Mouse (Mus musculus): ENCODE measurements around the gene Camk1. TPM values are rescaled to one million over a fixed set of nuclear protein-coding genes. Genes with fewer than 3 reads are reported as not detected.

Camk1 gene
- polyA plus RNA-seq, 1 experiment from 2014 or later, result 117 TPM

- 79% methylated on average over 6 of the region's 6 CpGs for WGBS
- Histone ChIP-seq H3K4me3 (no peak overlapping the region), H3K4me1 (no peaks in the 10 kb centered on the region), H3K9ac (no peak overlapping the region), H3K4me2 (no peak overlapping the region), H3K36me3 (replicated peaks) (no peaks in the 10 kb centered on the region), H3K27ac (no peak overlapping the region), H3K9me3 (no peaks in the 10 kb centered on the region), H3K27me3 (replicated peaks) (no peaks in the 10 kb centered on the region; the same call in 1 of the 2 replicates)
- ATAC-seq (replicated peaks), result no peak
Measured at GRCm38 (mm10) chr6:113290346-113290745, 53.4 kb downstream of the Camk1 start.

DNA sequence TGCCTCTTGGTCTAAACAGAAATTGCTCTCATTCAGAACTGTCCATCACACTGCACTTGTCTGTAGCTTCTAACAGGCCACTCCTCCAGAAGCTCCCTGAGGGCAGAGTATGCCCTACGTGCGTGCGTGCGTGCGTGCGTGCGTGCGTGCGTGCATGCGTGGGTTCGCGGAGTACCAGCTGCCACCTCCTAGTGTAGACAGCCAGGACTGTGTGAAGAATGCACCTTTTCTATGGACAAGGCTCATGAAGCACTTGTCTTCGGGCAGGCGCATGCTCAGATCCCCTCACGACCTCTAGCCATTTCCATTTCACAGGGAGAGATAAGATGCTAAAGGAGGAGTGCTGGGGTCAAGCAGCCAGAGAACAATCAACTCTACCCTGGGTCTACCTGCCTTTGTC, 54.4 kb downstream of the Camk1 start:
- Histone ChIP-seq H3K4me1 (no peaks in the 10 kb centered on the region), H3K9ac (no peak overlapping the region), H3K27ac (no peak overlapping the region), H3K4me3 (no peak overlapping the region), H3K4me2 (no peak overlapping the region), H3K36me3 (replicated peaks) (no peaks in the 10 kb centered on the region), H3K9me3 (no peaks in the 10 kb centered on the region), H3K27me3 (replicated peaks) (peaks cover 4% of the 10 kb centered on the region)
- no peak for ATAC-seq (replicated peaks)
- WGBS, result 95% methylated on average over 15 of the region's 15 CpGs

GRCm38 (mm10) chr6:113287236-113287635, 56.5 kb downstream of the Camk1 start:
- no peak overlapping the region for H3K4me2 ChIP-seq
- peaks cover 10% of the 10 kb centered on the region for H3K4me1 ChIP-seq
- H3K27me3 ChIP-seq (replicated peaks), result peaks cover 23% of the 10 kb centered on the region
- H3K9ac ChIP-seq, result no peak overlapping the region
- H3K9me3 ChIP-seq, result no peaks in the 10 kb centered on the region
- no peaks in the 10 kb centered on the region for H3K36me3 ChIP-seq (replicated peaks)
- 65% methylated on average over 4 of the region's 4 CpGs for WGBS
- H3K4me3 ChIP-seq, result no peak overlapping the region
- no peak overlapping the region for H3K27ac ChIP-seq
- no peak for ATAC-seq (replicated peaks)

DNA sequence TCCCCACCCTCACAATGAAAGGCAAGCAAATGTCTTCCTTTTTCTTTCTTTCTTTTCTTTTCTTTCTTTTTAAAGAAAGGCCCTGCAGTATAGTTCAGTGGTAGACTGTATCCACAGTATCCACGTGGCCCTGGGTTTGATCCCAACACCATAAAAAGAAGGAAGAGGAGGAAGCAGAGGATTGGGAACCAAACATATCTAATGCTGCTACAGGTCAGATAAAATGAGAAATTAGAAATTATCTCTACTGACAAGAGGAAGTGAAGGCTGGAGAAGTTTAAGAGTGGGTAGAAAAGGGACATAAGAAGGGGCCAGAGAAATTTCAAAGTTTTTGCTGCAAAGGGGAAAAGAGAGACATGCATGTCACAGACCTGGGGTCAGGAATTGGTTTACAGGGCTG, 57.5 kb downstream of the Camk1 start:
- 64% methylated on average over 1 of the region's 1 CpGs for WGBS
- no peak for ATAC-seq (replicated peaks)
- Histone ChIP-seq H3K36me3 (replicated peaks) (no peaks in the 10 kb centered on the region), H3K27me3 (replicated peaks) (peaks cover 32% of the 10 kb centered on the region), H3K27ac (no peak overlapping the region), H3K4me2 (no peak overlapping the region), H3K9me3 (no peaks in the 10 kb centered on the region), H3K4me3 (no peak overlapping the region), H3K9ac (no peak overlapping the region), H3K4me1 (peaks cover 16% of the 10 kb centered on the region)

GRCm38 (mm10) chr6:113284931-113285330, 58.9 kb downstream of the Camk1 start:
- Histone ChIP-seq H3K9me3 (no peaks in the 10 kb centered on the region), H3K27me3 (replicated peaks) (peaks cover 32% of the 10 kb centered on the region), H3K27ac (no peak overlapping the region), H3K4me2 (no peak overlapping the region), H3K4me1 (peaks cover 16% of the 10 kb centered on the region), H3K4me3 (no peak overlapping the region), H3K36me3 (replicated peaks) (peaks cover 3% of the 10 kb centered on the region; the same call in 1 of the 2 replicates), H3K9ac (no peak overlapping the region)
- WGBS, result 79% methylated on average over 3 of the region's 3 CpGs
- ATAC-seq (replicated peaks), result no peak

Other genes with a start within 250 kb of the Camk1 start
- 75.6 and 80.7 TPM in 2 replicates for gene Lhfpl4, start 148.6 kb downstream of the Camk1 start, polyA plus RNA-seq (2015; fragmentation: Nextera tagmentation; extraction: Ambion mirVana)
- 40.1 and 40.4 TPM in 2 replicates for gene Mtmr14, start 106.1 kb downstream of the Camk1 start, polyA plus RNA-seq (2015; fragmentation: Nextera tagmentation; extraction: Ambion mirVana)
- 2.0 and 2.3 TPM in 2 replicates for gene Cpne9, start 61.7 kb downstream of the Camk1 start, polyA plus RNA-seq (2015; fragmentation: Nextera tagmentation; extraction: Ambion mirVana)
- 17.9 and 18.9 TPM in 2 replicates for gene Brpf1, start 36.8 kb downstream of the Camk1 start, polyA plus RNA-seq (2015; fragmentation: Nextera tagmentation; extraction: Ambion mirVana)
- gene Ogg1, start 17.0 kb downstream of the Camk1 start, polyA plus RNA-seq (2015; fragmentation: Nextera tagmentation; extraction: Ambion mirVana), result 9.6 and 11.1 TPM in 2 replicates
- 80.4 and 81.6 TPM in 2 replicates for gene Tada3, start 33.9 kb upstream of the Camk1 start, polyA plus RNA-seq (2015; fragmentation: Nextera tagmentation; extraction: Ambion mirVana)
- 430 and 433 TPM in 2 replicates for gene Arpc4, start 34.1 kb upstream of the Camk1 start, polyA plus RNA-seq (2015; fragmentation: Nextera tagmentation; extraction: Ambion mirVana)
- gene Ttll3, start 45.3 kb upstream of the Camk1 start, polyA plus RNA-seq (2015; fragmentation: Nextera tagmentation; extraction: Ambion mirVana), result 15.1 TPM in 2 replicates
- 19.0 and 21.2 TPM in 2 replicates for gene Rpusd3, start 75.4 kb upstream of the Camk1 start, polyA plus RNA-seq (2015; fragmentation: Nextera tagmentation; extraction: Ambion mirVana)
- gene Cidec, start 91.8 kb upstream of the Camk1 start, polyA plus RNA-seq (2015; fragmentation: Nextera tagmentation; extraction: Ambion mirVana), result not detected in 2 replicates
- gene Jagn1, start 98.6 kb upstream of the Camk1 start, polyA plus RNA-seq (2015; fragmentation: Nextera tagmentation; extraction: Ambion mirVana), result 94.9 and 101 TPM in 2 replicates
- 0.08 and 0.41 TPM in 2 replicates for gene Il17re, start 114.5 kb upstream of the Camk1 start, polyA plus RNA-seq (2015; fragmentation: Nextera tagmentation; extraction: Ambion mirVana)
- gene Il17rc, start 127.4 kb upstream of the Camk1 start, polyA plus RNA-seq (2015; fragmentation: Nextera tagmentation; extraction: Ambion mirVana), result 3.4 and 4.8 TPM in 2 replicates
- gene Creld1, start 139.3 kb upstream of the Camk1 start, polyA plus RNA-seq (2015; fragmentation: Nextera tagmentation; extraction: Ambion mirVana), result 74.8 and 79.0 TPM in 2 replicates
- gene Prrt3, start 157.9 kb upstream of the Camk1 start, polyA plus RNA-seq (2015; fragmentation: Nextera tagmentation; extraction: Ambion mirVana), result 13.1 and 13.5 TPM in 2 replicates
- 104 and 105 TPM in 2 replicates for gene Emc3, start 187.7 kb upstream of the Camk1 start, polyA plus RNA-seq (2015; fragmentation: Nextera tagmentation; extraction: Ambion mirVana)
- gene Fancd2, start 187.7 kb upstream of the Camk1 start, polyA plus RNA-seq (2015; fragmentation: Nextera tagmentation; extraction: Ambion mirVana), result 2.1 and 2.6 TPM in 2 replicates

Data from midbrain, embryonic 15.5 days (tissue).